Mouse (Mus musculus) natural killer cell, adult 2 months (primary cell): ENCODE measurements at regions not wholly inside any gene's neighbourhood (a gene's known extent, or its start where the extent isn't known, plus 50 kb on each side); places are given as distances from the start of the nearest gene placed in this dataset.

Source experiments
- DNase-seq, 2 experiments: peaks; one replicate each; pipeline ENCODE4 v3.0.0; 2022; ENCODE audit warnings: low spot score in 2 of 2

DNA sequence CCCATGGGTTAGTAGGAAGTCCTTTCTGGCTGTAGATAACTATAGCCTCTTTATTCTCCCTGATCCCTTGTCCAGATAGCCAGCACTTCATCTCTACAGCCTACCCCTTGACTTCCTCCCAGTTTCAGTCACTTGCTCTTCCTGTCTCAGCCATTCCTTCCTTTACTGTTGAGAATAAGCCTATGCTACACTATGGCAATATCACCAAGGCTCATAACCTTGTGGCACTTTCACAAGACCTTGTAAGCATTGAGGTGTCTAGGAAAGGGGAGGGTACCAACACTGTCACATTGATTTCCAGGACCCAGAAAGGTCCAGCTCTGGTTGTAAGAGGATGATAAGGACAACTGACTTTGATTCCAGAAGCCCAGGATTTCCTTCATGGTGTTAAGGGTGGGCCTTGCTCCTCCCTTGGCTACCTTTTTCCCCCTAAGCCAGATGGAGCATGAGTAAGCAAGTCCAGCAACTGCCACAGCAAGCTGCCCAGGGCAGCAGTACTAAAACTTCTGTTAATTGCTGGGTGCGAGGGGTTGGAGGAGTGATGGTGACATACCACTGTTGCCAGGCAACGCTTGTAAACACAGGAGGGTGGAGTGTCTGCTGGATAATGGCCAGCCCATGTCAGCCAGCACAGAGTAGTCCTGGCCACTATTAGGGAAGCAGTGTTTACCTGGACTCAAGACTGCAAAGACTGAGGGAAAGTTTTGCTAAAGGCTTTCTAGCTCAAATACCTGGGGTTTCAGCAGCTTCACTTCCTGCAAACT is 75.7 kb downstream of the Ankrd16 start:
- no peak for DNase-seq

DNA sequence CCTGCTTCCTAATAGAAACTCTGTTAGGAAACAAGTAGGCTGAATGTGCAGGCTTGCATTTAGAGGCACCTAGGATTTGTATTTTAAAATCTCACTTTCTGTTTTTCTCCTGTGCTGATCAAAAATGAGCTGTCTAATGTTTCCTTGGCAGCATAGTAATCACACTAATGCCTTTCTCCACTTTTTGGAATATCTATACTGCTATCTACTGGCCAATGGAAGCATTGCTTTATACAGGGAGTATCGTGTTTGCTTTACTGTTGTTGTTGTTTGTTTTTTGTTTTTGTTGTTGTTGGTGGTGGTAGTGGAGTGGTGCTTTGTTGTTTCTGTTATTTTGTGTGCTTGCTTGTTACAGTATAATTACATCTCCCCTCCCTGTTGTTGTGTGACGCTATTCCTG is 92.3 kb downstream of the Ankrd16 start:
- no peak for DNase-seq

DNA sequence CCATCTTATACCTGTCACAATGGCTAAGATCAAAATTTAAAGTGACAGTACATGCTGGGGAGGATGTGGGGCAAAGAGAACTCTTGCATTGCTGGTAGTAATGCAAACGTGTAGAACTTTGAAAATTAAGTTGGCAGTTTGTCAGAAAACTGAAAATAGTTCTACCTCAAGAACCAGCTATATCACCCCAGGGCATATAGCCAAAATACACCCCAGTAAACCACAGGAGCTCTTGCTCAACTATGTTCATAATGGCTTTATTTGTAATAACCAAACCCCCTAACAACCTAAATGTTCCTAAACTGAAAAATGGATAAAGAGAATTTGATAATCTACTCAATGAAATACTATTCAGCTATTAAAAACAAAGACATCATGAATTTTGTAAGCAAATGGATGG is 102.3 kb downstream of the Ankrd16 start:
- DNase-seq, result no peak

DNA sequence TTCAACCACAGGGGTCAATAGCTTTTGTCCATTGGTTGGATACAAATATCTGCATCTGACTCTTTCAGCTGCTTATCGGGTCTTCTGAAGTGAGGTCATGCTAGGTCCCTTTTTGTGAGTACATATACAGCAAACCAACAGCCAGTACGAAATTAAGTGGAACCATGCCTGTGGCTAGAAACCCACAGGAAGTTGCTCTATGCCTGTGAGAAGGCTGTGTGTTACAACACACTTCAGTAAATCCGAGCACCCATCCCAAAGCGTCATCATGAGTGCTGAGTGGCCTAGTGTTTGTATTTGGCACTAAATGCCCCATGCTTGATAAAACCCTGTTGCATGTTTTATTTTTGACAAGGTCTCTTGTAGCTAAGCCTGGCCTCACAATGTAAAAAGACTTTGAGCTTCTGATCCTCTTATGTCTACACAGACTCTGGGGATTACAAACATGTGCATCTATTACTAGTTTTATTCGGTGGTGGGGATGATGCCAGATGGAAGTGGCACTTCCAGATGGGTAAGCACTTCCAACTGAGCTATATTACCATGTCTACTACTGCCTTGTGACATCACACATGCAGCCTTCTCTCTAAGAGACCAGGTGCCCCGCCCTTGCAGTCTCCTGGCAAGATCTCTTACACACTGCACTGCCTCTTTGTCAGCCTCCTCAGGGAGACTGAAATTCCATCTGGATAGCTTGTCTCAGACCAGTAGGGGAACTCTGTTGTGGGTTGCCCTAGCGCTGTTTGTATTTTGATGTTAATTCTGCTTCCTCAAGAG is 117.3 kb downstream of the Ankrd16 start:
- peak in 1 of 2 experiments; percentile 8 for DNase-seq

DNA sequence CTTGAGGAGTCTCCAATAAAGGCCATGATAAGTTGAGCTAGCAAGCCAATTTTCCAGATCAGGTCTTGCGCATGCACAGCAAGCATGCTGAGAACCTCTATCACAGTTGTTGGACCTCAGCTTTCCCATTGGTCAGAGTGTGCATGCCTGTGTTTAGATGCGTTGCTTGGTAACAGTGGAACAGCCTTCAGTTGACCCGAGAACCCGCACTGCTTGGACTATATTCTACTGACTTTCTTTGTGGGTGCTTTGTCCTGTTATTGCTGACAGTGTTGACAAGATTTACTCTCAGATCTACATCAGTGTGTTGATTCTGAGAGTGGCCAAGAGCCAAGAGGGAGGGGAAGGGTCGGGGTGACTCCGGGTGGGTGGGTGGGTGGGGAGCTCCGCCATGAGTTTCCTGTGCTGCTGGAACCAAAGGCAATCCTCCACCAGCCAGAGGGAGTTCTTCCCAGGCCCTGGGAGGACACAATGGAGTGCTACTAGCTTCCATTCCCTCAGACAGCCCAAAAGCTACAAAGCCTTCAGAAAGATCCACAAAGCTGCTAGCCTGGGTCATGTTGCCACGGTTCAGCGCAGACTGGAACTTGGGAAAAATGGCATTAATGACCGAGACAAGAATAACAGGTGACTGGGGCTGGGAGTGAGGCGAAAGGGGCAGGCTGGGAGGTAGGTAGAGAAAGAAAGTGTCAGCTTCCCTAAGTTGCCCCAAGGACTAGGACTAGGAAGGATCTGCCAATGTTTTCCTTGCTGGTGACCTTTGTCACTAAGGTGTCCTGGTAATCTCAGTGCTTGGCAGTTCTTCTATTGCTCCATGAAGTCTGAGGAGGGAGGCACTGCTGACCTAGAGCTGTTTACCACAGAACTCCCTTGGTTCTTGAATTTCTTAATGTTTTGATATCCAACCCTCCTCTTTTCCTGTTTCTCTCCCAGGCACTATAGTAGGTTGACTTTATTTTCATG is 122.3 kb downstream of the Ankrd16 start:
- DNase-seq, result no peak

DNA sequence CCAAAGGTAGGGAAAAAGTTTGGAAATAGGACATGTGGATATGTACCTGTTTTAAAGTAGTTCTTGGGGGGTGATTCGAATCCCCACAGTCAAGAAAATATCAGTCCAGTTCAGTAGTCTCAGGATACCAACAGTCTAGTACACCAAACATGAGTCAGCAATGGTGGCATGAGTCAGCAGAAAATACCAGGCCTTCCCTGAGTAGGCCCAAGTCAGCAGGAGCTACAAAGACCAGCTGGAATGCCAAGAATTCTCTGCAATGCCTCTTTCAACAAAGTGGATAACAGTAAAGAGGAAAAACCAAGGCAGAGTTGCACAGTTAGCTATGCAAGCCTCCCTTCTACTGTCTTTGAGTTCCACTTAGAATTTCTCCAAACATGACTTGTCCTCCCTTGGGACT is 137.1 kb downstream of the Ankrd16 start:
- DNase-seq, result no peak

GRCm38 (mm10) chr2:11917373-11917772 is 139.7 kb downstream of the Ankrd16 start:
- DNase-seq, result no peak

DNA sequence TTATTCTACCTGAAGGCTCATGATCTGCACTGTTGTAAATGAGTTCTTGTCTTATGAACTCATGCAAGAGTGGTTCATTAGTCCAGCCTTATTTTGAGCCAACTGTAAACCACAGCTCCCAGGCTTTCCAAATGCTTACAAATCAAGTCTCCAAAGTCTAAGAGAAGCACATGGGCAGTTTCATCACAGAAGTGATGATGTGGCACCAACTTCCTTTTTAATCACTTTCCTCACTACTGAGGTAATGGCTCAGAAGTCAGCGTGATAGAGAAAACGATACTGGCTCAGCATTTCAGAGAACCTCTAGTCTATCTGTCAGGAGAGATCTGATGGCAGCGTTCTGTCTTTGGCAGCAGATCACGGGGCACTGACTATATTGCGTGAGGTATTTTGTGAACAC is 140.4 kb downstream of the Ankrd16 start:
- DNase-seq, result no peak

- DNase-seq, result no peak
Observed at GRCm38 (mm10) chr2:11960777-11961176, 183.1 kb downstream of the Ankrd16 start.

DNA sequence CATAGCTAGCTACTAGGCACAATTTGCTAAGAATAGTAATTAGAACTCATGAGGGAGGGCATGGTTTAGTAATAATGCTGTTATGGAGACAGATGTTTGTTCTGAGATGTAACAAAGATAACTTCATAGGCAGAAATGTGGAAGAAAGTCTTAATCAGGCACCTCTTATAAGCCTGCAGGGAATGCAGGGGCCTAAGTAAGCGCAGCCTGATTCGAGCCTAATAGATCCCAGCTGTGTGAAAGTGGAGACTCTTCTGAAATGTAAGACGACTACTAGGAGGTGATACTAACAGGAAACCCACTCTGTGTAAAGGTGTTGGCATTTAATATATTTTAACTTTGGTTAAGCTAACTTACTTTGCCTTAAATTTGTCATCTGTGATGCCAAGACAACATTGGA is 187.7 kb downstream of the Ankrd16 start:
- DNase-seq, result no peak

- no peak for DNase-seq
Observed at GRCm38 (mm10) chr2:11967001-11967400, 189.3 kb downstream of the Ankrd16 start.

DNA sequence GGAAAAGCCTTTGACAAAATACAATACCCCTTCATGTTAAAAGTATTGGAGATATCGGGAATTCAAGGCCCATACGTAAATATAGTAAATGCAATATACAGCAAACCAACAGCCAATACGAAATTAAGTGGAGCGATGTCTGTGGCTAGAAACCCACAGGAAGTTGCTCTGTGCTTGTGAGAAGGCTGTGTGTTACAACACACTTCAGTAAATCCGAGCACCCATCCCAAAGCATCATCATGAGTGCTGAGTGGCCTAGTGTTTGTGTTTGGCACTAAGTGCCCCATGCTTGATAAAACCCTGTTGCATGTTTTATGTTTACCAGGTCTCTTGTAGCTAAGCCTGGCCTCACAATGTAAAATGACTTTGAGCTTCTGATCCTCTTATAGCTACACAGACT is 194.3 kb downstream of the Ankrd16 start:
- DNase-seq, result no peak

GRCm38 (mm10) chr2:12001938-12002899 is 224.5 kb downstream of the Ankrd16 start:
- DNase-seq, result no peak

DNA sequence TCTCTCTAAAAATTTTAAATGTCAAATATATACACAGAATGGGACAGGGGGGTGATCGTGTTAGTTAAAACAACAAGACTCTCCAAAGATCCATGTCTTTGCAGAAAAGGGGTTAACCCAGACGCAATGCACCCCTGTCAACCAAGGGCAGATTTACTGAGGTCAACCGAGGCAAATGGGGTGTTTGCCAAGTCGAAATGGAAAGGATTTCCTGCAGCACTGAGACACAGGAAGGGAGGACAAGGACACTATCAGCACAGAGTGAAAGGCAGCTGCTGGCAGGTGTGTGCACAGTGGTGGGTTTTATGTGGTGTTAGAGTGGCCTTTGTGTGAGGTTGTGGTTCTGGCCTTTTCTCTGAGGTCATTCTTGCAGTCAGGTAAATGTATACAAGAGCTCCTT is 226.7 kb downstream of the Ankrd16 start:
- DNase-seq, result no peak

GRCm38 (mm10) chr2:12007201-12007600 is 229.5 kb downstream of the Ankrd16 start:
- DNase-seq, result no peak

GRCm38 (mm10) chr2:12011441-12011840 is 233.8 kb downstream of the Ankrd16 start:
- DNase-seq, result no peak

GRCm38 (mm10) chr2:12019607-12020006 is 241.9 kb downstream of the Ankrd16 start:
- DNase-seq, result no peak

DNA sequence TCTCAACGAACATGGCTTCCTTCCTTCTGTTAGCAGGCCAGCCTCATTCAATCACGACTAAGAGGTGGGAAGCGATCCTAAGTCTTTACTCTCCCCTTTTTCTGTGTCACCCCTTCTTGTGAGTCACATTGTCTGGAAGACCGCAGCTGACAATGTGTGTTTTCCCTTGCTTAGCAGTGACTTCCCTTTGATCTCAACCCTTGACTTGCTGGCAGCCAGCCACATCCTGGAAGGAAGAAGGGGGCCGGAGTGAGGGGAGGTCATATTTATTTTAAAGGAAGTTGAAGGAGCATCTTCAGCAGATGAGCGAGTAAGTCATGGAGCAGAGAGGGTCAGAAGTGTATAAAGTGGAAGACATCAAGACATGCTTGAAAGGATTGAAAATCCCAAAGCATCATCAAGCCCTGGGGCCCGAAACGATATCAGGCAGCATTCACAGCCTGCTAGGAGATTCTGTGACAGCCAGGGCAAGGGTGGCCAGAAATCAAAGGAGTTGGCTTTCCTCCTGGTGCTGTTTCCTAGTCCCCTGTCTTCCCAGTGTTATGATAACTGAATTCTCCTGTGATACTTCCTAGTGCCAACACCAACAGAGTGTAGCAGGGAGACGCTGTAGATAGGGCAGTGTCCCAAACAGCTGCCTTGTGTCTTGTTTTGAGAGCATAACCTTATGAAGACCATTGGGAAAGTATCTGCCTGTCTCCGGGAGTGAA is 245.9 kb downstream of the Ankrd16 start:
- DNase-seq, result no peak

DNA sequence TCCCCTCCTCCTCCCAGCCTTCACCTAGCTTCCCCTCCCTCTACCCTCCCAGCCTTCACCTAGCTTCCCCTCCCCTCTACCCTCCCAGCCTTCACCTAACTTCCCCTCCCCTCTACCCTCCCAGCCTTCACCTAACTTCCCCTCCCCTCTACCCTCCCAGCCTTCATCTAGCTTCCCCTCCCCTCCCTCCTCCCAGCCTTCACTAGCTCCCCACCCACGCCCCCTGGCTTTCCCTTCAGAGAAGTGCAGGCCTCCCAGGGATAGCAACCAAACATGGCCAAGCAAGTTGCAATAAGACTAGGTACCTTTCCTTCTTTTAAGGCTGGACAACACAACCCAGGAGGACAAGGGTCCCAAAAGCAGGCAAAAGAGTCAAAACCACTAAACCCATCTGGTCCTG is 248.5 kb downstream of the Ankrd16 start:
- DNase-seq, result no peak
